Mouse (Mus musculus): ENCODE data around the gene Ak7.

GRCm38 (mm10) chr12:105705799-105706487, at the start of gene Ak7:
- TF ChIP-seq POLR2AphosphoS2 (IDR thresholded peaks at IDR 0.05; ENCODE audit: low read depth, low read length), result no peak
- no peak for TF ChIP-seq CTCF (conservative IDR thresholded peaks at IDR 0.05 in 1 of 2, IDR thresholded peaks at IDR 0.05 in 1 of 2; ENCODE audit: low read depth in 2 of 2, low read length in 2 of 2)
- no peak for TF ChIP-seq RAD21 (IDR thresholded peaks at IDR 0.05; ENCODE audit: low read depth, low read length)
